Mouse (Mus musculus): ENCODE results near the gene Pxt1. TPM values are rescaled to one million over a fixed set of nuclear protein-coding genes. Genes with fewer than 3 reads are reported as not detected.

The Pxt1 gene
- total and polyA plus RNA-seq, 2 experiments from 2014 or later: not detected

DNA sequence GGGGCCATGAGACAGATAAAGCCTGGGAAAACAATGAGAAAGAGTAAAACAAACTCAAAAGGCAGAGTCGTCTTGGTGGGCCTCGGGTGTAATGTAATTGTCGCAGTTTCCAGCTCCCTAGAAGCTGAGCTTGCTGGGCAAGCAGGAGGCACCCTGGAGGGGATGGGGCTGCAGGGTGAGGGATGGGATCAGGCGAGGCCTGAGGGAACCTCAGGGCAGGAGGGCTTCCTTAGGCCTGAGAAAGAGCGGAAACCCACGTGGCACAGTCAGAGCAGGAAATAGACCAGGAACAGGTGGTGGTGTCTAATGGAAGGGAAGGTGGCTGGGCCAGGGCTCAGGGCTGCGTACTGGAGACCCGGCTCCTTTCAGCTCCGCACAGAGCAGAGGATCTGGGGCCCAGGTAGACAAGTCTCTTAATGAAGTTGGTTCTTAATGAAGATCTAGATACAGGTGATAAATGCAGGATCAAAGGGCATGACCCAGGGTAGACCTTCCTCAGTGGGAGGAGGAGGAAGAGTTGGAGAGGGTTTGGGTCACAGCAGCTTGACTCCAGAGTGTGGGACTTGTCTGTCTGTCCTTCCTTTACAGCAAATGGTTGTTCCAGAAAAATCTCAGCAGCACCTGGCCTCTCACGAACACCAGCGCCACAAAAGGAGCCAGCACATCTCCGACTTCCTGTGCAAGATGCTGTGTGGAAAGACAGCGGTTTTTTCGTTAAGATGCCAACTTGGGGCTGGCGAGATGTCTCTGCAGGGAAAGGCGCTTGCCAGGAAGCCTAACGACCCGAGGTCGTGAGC is 9.3 kb downstream of the Pxt1 start:
- 69% methylated on average over 19 of the region's 19 CpGs for WGBS
- H3K4me2 ChIP-seq (ENCODE audit: low read depth): no peak overlapping the region
- TF ChIP-seq CTCF (IDR thresholded peaks at IDR 0.05; ENCODE audit: low read depth): no peak
- no peaks in the 10 kb centered on the region for H3K27me3 ChIP-seq (ENCODE audit: insufficient read depth, low read length)
- peaks cover 6% of the 10 kb centered on the region; the same call in 1 of the 2 replicates for H3K4me1 ChIP-seq (ENCODE audit: insufficient read depth)
- H3K9me3 ChIP-seq (ENCODE audit: low read length): no peaks in the 10 kb centered on the region
- DNase-seq: no peak
- H3K9ac ChIP-seq: no peak overlapping the region
- H3K4me3 ChIP-seq (ENCODE audit: low read depth, low read length): no peak overlapping the region
- ATAC-seq: no peak
- no peak overlapping the region for H3K27ac ChIP-seq (ENCODE audit: low read depth, low read length)
- no peaks in the 10 kb centered on the region for H3K36me3 ChIP-seq (ENCODE audit: insufficient read depth)

DNA sequence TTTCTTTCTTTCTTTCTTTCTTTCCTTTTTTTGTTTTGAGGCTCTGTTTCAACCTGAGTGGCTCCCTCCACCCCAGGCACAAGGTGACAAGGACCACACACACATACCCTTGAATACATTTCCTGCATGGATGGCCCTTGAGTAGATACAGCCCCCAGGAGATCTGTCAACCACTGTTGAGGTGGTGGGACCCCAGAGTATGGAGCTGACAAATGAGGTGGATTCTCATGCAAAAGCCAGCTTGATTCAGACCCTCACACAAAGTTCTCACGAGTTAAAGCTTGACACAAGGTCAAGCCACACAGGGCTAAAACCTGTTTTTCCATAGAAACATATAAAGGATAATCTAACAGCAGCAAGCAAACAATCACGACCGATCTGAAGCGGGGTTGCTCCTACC is 11.4 kb downstream of the Pxt1 start:
- no peak for TF ChIP-seq CTCF (IDR thresholded peaks at IDR 0.05; ENCODE audit: low read depth)
- DNase-seq (no peak), ATAC-seq (no peak)
- Histone ChIP-seq H3K9ac (no peak overlapping the region), H3K4me1 (ENCODE audit: insufficient read depth) (peaks cover 6% of the 10 kb centered on the region; the same call in 1 of the 2 replicates), H3K9me3 (ENCODE audit: low read length) (no peaks in the 10 kb centered on the region), H3K4me2 (ENCODE audit: low read depth) (no peak overlapping the region), H3K36me3 (ENCODE audit: insufficient read depth) (no peaks in the 10 kb centered on the region), H3K4me3 (ENCODE audit: low read depth, low read length) (no peak overlapping the region), H3K27me3 (ENCODE audit: insufficient read depth, low read length) (no peaks in the 10 kb centered on the region), H3K27ac (ENCODE audit: low read depth, low read length) (no peak overlapping the region)
- 86% methylated on average over 4 of the region's 4 CpGs for WGBS

DNA sequence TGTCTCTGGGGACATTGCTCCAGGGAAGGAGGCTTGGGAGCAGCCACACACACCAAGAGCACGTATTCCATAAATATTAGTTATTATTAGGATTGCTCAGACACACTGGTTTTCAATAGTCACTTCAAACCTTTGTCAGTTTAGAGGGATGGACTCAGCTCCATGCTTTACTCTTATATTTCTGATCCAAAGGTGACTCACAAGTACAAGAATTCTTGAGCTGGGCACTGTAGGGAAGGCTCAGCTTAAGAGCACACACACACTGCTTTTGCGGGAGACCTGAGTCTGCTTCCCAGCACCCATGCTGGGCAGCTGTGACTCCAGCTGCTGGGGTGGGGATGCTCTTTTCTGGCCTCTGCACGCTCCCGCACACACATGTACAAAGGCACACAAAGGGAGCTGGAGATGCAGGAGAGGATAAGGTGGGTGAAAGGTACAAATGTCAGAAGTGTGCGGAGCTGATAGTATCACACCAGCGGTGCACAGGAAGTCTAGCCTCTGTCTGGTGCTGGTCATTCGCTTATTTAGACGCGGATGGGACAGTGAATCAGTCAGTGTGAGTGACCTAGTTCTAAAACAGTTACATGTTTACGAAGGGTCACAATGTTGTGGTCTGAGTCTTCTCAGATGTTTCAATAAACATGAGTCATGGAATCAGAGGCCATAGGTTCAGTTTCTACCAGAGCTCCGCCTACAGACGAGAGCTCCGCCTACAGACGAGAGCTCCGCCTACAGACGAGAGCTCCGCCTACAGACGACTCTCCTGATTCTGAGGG is 12.0 kb downstream of the Pxt1 start:
- H3K27me3 ChIP-seq (ENCODE audit: insufficient read depth, low read length): no peaks in the 10 kb centered on the region
- 92% methylated on average over 18 of the region's 18 CpGs for WGBS
- H3K4me3 ChIP-seq (ENCODE audit: low read depth, low read length): no peak overlapping the region
- no peaks in the 10 kb centered on the region for H3K36me3 ChIP-seq (ENCODE audit: insufficient read depth)
- no peak for TF ChIP-seq CTCF (IDR thresholded peaks at IDR 0.05; ENCODE audit: low read depth)
- H3K9ac ChIP-seq: no peak overlapping the region
- ATAC-seq (no peak), DNase-seq (no peak)
- H3K9me3 ChIP-seq (ENCODE audit: low read length): no peaks in the 10 kb centered on the region
- H3K4me2 ChIP-seq (ENCODE audit: low read depth): no peak overlapping the region
- H3K27ac ChIP-seq (ENCODE audit: low read depth, low read length): no peak overlapping the region
- H3K4me1 ChIP-seq (ENCODE audit: insufficient read depth): peaks cover 6% of the 10 kb centered on the region; the same call in 1 of the 2 replicates

DNA sequence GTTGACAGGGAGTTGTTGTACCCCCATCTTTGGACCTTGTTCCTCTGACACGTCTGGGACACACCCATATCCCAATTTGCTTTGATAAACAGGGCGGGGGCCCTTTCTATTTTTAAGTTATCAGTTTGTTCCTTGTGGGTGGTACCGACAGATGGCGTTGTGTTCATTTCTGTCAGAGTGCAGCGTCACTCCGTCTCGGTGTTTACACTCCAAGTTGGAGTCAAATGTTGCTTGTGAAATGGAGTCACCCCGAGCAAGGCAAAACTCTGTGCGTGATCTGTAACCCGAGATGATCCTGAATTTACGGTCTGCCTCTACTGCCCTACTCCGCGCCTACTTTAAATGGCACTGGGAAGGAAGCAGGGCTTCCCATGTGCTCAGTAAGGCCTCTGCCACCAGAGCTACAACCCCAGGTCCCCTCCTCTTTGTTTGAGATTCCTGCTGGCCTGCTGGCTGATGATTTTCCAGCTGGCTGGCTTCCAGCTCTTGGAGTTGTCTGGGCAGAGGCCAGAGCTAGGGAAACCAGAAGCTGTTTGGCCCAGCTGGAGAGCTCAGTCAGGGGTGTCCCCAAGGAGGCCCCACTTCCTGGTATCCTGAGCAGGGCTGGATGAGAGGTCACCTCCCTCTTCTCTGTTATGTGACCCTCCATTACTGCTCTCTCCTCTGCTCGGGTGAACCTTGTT is 13.1 kb downstream of the Pxt1 start:
- H3K4me2 ChIP-seq (ENCODE audit: low read depth): no peak overlapping the region
- H3K27ac ChIP-seq (ENCODE audit: low read depth, low read length): peak overlapping the region; percentile 29; the same call in 1 of the 2 replicates
- no peak overlapping the region for H3K9ac ChIP-seq
- DNase-seq (peak; percentile 76), ATAC-seq (peak; percentile 65)
- peaks cover 6% of the 10 kb centered on the region; the same call in 1 of the 2 replicates for H3K4me1 ChIP-seq (ENCODE audit: insufficient read depth)
- no peak overlapping the region for H3K4me3 ChIP-seq (ENCODE audit: low read depth, low read length)
- H3K27me3 ChIP-seq (ENCODE audit: insufficient read depth, low read length): no peaks in the 10 kb centered on the region
- TF ChIP-seq CTCF (IDR thresholded peaks at IDR 0.05; ENCODE audit: low read depth): peak; percentile 17; the same call in 1 of the 2 replicates
- no peaks in the 10 kb centered on the region for H3K9me3 ChIP-seq (ENCODE audit: low read length)
- H3K36me3 ChIP-seq (ENCODE audit: insufficient read depth): no peaks in the 10 kb centered on the region
- 18% methylated on average over 14 of the region's 14 CpGs for WGBS

DNA sequence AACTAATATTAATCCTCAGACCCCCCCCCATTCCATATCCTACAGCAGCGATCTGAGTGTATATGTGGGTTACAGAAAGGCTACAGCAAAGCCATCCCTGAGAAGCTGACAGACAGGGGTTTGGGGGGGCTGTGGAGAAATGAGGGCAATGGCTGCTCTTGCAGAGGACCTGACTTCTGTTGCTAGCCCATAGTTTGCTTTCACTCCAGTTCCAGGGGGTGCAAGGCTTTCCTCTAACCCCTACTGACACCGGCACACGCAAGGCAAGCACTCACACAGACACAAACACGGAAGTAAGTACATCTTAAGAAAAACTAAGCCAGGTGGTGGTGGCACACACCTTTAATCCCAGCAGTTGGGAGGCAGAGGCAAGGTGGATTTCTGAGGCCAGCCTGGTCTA is 14.3 kb downstream of the Pxt1 start:
- WGBS: 91% methylated on average over 4 of the region's 4 CpGs
- Histone ChIP-seq H3K4me1 (ENCODE audit: insufficient read depth) (peaks cover 6% of the 10 kb centered on the region; the same call in 1 of the 2 replicates), H3K27me3 (ENCODE audit: insufficient read depth, low read length) (no peaks in the 10 kb centered on the region), H3K9me3 (ENCODE audit: low read length) (no peaks in the 10 kb centered on the region), H3K4me3 (ENCODE audit: low read depth, low read length) (no peak overlapping the region), H3K27ac (ENCODE audit: low read depth, low read length) (no peak overlapping the region), H3K36me3 (ENCODE audit: insufficient read depth) (no peaks in the 10 kb centered on the region), H3K4me2 (ENCODE audit: low read depth) (no peak overlapping the region), H3K9ac (no peak overlapping the region)
- no peak for DNase-seq
- ATAC-seq: no peak
- no peak for TF ChIP-seq CTCF (IDR thresholded peaks at IDR 0.05; ENCODE audit: low read depth)

DNA sequence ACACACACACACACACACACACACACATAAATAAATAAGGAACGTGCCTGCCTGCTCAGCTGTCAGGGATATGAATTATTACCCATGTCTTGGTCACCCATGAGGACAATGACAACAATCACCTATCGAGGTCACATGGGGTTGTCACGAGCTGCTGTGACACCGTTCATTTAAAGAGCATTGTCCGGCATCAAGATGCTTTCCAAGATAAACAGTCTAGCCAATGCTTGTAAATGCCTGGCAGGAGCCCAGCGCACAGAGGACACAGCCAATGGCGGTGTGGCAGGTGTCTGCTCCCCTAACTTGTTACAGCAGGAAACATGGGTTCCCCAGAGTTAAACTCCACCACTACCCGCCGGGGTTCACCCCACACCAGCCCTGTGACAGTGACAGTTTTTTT is 15.6 kb downstream of the Pxt1 start:
- no peaks in the 10 kb centered on the region for H3K36me3 ChIP-seq (ENCODE audit: insufficient read depth)

More for the DNA sequence above, 15.6 kb downstream of the Pxt1 start:
- Histone ChIP-seq H3K4me2 (ENCODE audit: low read depth) (no peak overlapping the region), H3K9ac (no peak overlapping the region), H3K4me3 (ENCODE audit: low read depth, low read length) (no peak overlapping the region), H3K27ac (ENCODE audit: low read depth, low read length) (no peak overlapping the region), H3K4me1 (ENCODE audit: insufficient read depth) (peaks cover 6% of the 10 kb centered on the region; the same call in 1 of the 2 replicates), H3K9me3 (ENCODE audit: low read length) (no peaks in the 10 kb centered on the region), H3K27me3 (ENCODE audit: insufficient read depth, low read length) (no peaks in the 10 kb centered on the region)
- DNase-seq: no peak
- no peak for TF ChIP-seq CTCF (IDR thresholded peaks at IDR 0.05; ENCODE audit: low read depth)
- ATAC-seq: no peak
- whole genome bisulfite sequencing: 91% methylated on average over 9 of the region's 9 CpGs
